Mouse (Mus musculus) embryonic facial prominence, embryonic 14.5 days (tissue): ENCODE results near the gene Obp2b. TPM values are rescaled to one million over a fixed set of nuclear protein-coding genes. Genes with fewer than 3 reads are reported as not detected.

Source experiments
- ATAC-seq: fragments of 200-750 bp; cut with Nextera tagmentation; 2 replicates; pipeline ENCODE4 v1.8.0; 2017; ENCODE audit warnings: low read depth, moderate number of reproducible peaks, moderate TSS enrichment
- DNase-seq: peaks from one replicate; pipeline ENCODE4 v3.0.0-alpha.2; 2015; ENCODE audit warnings: low spot score
- H3K27ac ChIP-seq: fragments of 300-500 bp; sonication (generic); replicated peaks from 2 replicates; pipeline ENCODE4 v1.5.1; 2014; ENCODE audit warnings: low read depth, mild to moderate bottlenecking, low read length, moderate library complexity
- H3K27me3 ChIP-seq: fragments of 300-500 bp; sonication (generic); replicated peaks from 2 replicates; pipeline ENCODE4 v1.6.1; 2014; ENCODE audit warnings: low read length; ENCODE audit not compliant: control insufficient read depth, insufficient read depth
- H3K36me3 ChIP-seq: fragments of 300-500 bp; sonication (generic); 2 replicates; pipeline ENCODE4 v1.6.1; 2014; ENCODE audit warnings: low read length, mixed read lengths; ENCODE audit not compliant: control insufficient read depth, insufficient read depth
- H3K4me1 ChIP-seq: fragments of 300-500 bp; sonication (generic); 2 replicates; pipeline ENCODE4 v1.6.1; 2014; ENCODE audit warnings: antibody characterized with exemption, low read length; ENCODE audit not compliant: control insufficient read depth, insufficient read depth
- H3K4me2 ChIP-seq: fragments of 300-500 bp; sonication (generic); 2 replicates; pipeline ENCODE4 v1.6.1; 2014; ENCODE audit warnings: low read depth, mild to moderate bottlenecking, low read length, moderate library complexity, mixed read lengths
- H3K4me3 ChIP-seq: fragments of 300-500 bp; sonication (generic); 2 replicates; pipeline ENCODE4 v1.5.1; 2014; ENCODE audit warnings: low read depth, mild to moderate bottlenecking, low read length
- H3K9ac ChIP-seq: fragments of 300-500 bp; sonication (generic); 2 replicates; pipeline ENCODE4 v1.6.1; 2014; ENCODE audit warnings: low read depth, mild to moderate bottlenecking, low read length, moderate library complexity, mixed read lengths
- H3K9me3 ChIP-seq: fragments of 300-500 bp; sonication (generic); 2 replicates; pipeline ENCODE4 v1.6.1; 2016; ENCODE audit warnings: low read length; ENCODE audit not compliant: control insufficient read depth
- WGBS: fragments of 180-500 bp; shearing (Covaris S2); extraction: QIAGEN DNeasy Blood & Tissue Kit; methylation state at CpG from one replicate; pipeline ENCODE4 v1.1.7; 2014; 5-methylcytosine and 5-hydroxymethylcytosine counted together
- polyA plus RNA-seq: library from polyadenylated mRNA; unstranded; fragments of >200 nt; fragmentation: Nextera tagmentation; extraction: Ambion mirVana; gene quantifications from 2 replicates; pipeline ENCODE4 v1.2.1, GENCODE M21; 2014

The Obp2b gene
- polyA plus RNA-seq, 1 experiment from 2014 or later, result not detected

DNA sequence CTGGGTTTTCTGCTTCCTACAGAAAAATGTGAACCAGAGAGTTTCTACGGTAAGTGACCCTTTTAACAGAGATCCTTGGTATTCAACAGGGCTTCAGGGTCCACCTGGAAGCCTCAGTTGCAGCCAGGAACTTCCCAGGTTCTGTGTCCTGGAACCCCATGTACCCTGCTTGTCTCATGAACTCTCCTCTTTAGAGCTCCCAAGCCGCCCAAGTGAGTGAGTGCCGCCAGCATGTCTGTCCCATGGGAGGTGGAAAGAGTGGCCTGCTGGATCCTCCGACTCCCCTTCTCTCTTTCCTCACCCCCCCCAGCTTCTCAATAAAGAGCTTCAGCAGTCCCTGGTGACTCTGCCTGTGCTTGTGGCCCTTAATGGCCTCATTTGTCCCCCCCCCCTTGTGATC, 31.0 kb downstream of the Obp2b start:
- no peak for ATAC-seq

DNA sequence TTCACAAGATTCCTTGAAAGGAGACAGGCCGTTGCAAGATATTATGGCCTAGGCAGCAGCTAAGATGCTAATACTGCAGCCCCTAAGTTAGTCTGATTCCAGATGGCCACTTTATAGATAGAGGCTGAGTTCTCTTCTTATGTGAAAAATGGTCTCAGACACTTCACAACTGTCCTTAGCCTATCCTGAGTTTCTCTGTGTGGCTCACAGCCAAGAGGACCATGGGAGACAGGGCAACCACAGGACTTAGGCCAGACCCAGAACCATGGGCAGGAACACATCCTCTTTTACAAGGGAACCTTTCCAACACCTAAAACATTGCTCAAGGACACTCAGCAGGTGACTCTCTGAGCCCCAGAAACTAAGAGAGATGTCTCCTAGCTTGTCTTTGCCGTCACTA, 36.7 kb downstream of the Obp2b start:
- H3K27me3 ChIP-seq, result no peaks in the 10 kb centered on the region
- no peak for DNase-seq
- WGBS, result 91% methylated on average over 2 of the region's 2 CpGs
- H3K4me2 ChIP-seq, result no peak overlapping the region
- H3K4me1 ChIP-seq, result no peaks in the 10 kb centered on the region
- H3K4me3 ChIP-seq, result no peak overlapping the region
- H3K9ac ChIP-seq, result no peak overlapping the region
- H3K36me3 ChIP-seq, result no peaks in the 10 kb centered on the region
- no peak for ATAC-seq
- H3K27ac ChIP-seq, result no peak overlapping the region
- H3K9me3 ChIP-seq, result no peaks in the 10 kb centered on the region

More for the DNA sequence above, 31.0 kb downstream of the Obp2b start:
- DNase-seq, result no peak
- no peaks in the 10 kb centered on the region for H3K36me3 ChIP-seq
- no peak overlapping the region for H3K27ac ChIP-seq
- H3K4me2 ChIP-seq, result no peak overlapping the region
- no peak overlapping the region for H3K9ac ChIP-seq
- no peaks in the 10 kb centered on the region for H3K4me1 ChIP-seq
- no peak overlapping the region for H3K4me3 ChIP-seq
- no peaks in the 10 kb centered on the region for H3K9me3 ChIP-seq
- H3K27me3 ChIP-seq, result no peaks in the 10 kb centered on the region
- 76% methylated on average over 4 of the region's 4 CpGs for WGBS

DNA sequence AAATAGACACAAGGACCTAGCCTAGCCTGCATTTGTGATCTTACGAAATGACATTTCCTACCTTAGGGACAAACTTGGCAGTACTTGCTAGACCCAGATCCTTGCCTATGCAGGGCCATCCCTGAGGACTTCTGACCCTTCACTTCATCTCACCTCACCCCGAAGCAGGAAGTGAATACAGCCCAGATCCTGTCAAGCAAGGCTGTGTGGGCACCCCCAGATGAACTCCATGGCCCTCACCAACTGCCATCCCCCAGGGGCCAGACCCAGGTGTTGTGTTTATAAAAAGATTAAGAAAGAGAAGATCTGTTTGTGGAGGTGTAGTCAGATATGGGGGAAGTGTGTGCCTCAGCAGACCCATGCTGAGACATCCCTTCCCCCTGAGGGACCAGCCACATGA, 37.8 kb downstream of the Obp2b start:
- Histone ChIP-seq H3K4me2 (no peak overlapping the region), H3K4me3 (no peak overlapping the region), H3K9ac (no peak overlapping the region), H3K4me1 (no peaks in the 10 kb centered on the region), H3K9me3 (no peaks in the 10 kb centered on the region), H3K27ac (no peak overlapping the region), H3K27me3 (no peaks in the 10 kb centered on the region), H3K36me3 (no peaks in the 10 kb centered on the region)
- ATAC-seq (no peak), DNase-seq (no peak)
- WGBS, result 80% methylated on average over 2 of the region's 2 CpGs

DNA sequence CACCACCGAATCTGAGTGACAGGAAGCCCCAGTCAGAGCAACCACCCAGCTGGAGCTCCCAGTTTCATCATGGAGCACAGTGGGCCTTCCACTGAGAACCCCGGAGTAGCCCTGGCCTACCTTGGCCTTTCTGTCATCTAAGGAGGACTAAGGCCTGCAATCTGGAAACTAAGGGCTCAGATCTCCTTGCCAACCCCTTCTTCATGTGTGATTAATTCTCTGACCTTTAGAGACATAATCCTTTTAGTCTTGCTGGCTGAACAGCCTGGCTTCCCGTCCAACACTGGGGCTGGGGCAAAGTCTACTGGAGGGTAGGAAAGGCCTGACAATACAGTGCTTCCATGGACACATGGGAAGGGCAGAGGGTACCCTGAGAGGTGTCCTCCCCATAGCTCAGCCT, 39.2 kb downstream of the Obp2b start:
- no peaks in the 10 kb centered on the region for H3K27me3 ChIP-seq
- H3K9ac ChIP-seq, result no peak overlapping the region
- H3K27ac ChIP-seq, result no peak overlapping the region
- no peak overlapping the region for H3K4me3 ChIP-seq
- H3K36me3 ChIP-seq, result no peaks in the 10 kb centered on the region
- H3K4me1 ChIP-seq, result no peaks in the 10 kb centered on the region
- no peaks in the 10 kb centered on the region for H3K9me3 ChIP-seq
- ATAC-seq (no peak), DNase-seq (no peak)
- 80% methylated on average over 3 of the region's 3 CpGs for WGBS
- no peak overlapping the region for H3K4me2 ChIP-seq

GRCm38 (mm10) chr2:25776717-25777116, 39.9 kb downstream of the Obp2b start, which contains the start of gene Lcn11:
TSS of gene Lcn11 (plus strand) at chr2:25777017.
- no peaks in the 10 kb centered on the region for H3K27me3 ChIP-seq
- H3K4me3 ChIP-seq, result no peak within 1 kb of the TSS
- no peak within 1 kb of the TSS for H3K4me2 ChIP-seq
- no peak within 1 kb of the TSS for H3K9ac ChIP-seq
- no peaks in the 10 kb centered on the region for H3K36me3 ChIP-seq
- DNase-seq (no peak), ATAC-seq (no peak)
- no peak within 1 kb of the TSS for H3K27ac ChIP-seq
- no peaks in the 10 kb centered on the region for H3K4me1 ChIP-seq
- WGBS, result 91% methylated on average over 1 of the region's 1 CpGs
- H3K9me3 ChIP-seq, result no peaks in the 10 kb centered on the region

- Histone ChIP-seq H3K4me2 (no peak overlapping the region), H3K36me3 (no peaks in the 10 kb centered on the region), H3K9me3 (no peaks in the 10 kb centered on the region), H3K4me3 (no peak overlapping the region), H3K9ac (no peak overlapping the region), H3K27me3 (no peaks in the 10 kb centered on the region), H3K27ac (no peak overlapping the region), H3K4me1 (no peaks in the 10 kb centered on the region)
- WGBS, result 92% methylated on average over 9 of the region's 9 CpGs
- DNase-seq (no peak), ATAC-seq (no peak)
These were observed 42.3 kb downstream of the Obp2b start for GRCm38 (mm10) chr2:25779076-25779475.

- Histone ChIP-seq H3K9ac (no peak overlapping the region), H3K4me3 (no peak overlapping the region), H3K36me3 (no peaks in the 10 kb centered on the region), H3K4me1 (no peaks in the 10 kb centered on the region), H3K9me3 (no peaks in the 10 kb centered on the region), H3K27ac (no peak overlapping the region), H3K27me3 (no peaks in the 10 kb centered on the region), H3K4me2 (no peak overlapping the region)
- ATAC-seq (no peak), DNase-seq (no peak)
- WGBS, result 73% methylated on average over 4 of the region's 4 CpGs
These were observed 44.1 kb downstream of the Obp2b start for GRCm38 (mm10) chr2:25780921-25781320.

DNA sequence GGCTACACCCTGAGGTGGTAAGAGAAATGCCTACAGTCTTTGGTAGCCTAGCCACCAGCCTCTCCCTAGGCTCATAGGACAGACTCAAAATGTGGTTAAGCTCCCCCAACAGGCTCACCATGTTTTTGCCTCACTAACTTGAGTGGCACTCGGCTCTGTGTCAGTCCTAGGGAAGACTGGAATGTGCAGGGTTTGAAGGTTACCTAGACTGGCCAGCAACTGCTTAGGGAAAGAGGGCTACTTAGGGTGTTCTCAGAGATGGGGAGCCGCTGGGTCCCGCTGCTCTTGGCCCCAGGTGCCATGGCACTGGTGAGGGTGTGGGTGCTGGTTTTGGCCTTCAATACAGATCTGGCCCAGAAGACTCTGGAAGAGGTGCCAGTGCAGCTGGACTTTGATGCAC, 45.1 kb downstream of the Obp2b start, which contains the start of gene Gm13539:
Gene Gm13539 (plus strand): TSS at position 301 of the 400 bp plus-strand sequence.
- Histone ChIP-seq H3K9me3 (no peaks in the 10 kb centered on the region), H3K4me1 (no peaks in the 10 kb centered on the region), H3K9ac (no peak within 1 kb of the TSS), H3K27me3 (no peaks in the 10 kb centered on the region), H3K4me2 (no peak within 1 kb of the TSS), H3K4me3 (no peak within 1 kb of the TSS), H3K27ac (no peak within 1 kb of the TSS), H3K36me3 (no peaks in the 10 kb centered on the region)
- WGBS, result 80% methylated on average over 3 of the region's 3 CpGs
- ATAC-seq, result no peak
- DNase-seq, result no peak

- Histone ChIP-seq H3K4me3 (no peak overlapping the region), H3K36me3 (no peaks in the 10 kb centered on the region), H3K4me2 (no peak overlapping the region), H3K4me1 (no peaks in the 10 kb centered on the region), H3K9ac (no peak overlapping the region), H3K9me3 (no peaks in the 10 kb centered on the region), H3K27ac (no peak overlapping the region), H3K27me3 (no peaks in the 10 kb centered on the region)
- ATAC-seq (no peak), DNase-seq (peak; percentile 6)
- 56% methylated on average over 5 of the region's 5 CpGs for WGBS
These were observed 48.9 kb downstream of the Obp2b start for GRCm38 (mm10) chr2:25785573-25786322.
